Mouse (Mus musculus) kidney, adult 18-20 months (tissue): ENCODE measurements around the gene Yif1a.

Source experiments
- DNase-seq: peaks from one replicate; pipeline ENCODE4 v3.0.0; 2021

The Yif1a gene

DNA sequence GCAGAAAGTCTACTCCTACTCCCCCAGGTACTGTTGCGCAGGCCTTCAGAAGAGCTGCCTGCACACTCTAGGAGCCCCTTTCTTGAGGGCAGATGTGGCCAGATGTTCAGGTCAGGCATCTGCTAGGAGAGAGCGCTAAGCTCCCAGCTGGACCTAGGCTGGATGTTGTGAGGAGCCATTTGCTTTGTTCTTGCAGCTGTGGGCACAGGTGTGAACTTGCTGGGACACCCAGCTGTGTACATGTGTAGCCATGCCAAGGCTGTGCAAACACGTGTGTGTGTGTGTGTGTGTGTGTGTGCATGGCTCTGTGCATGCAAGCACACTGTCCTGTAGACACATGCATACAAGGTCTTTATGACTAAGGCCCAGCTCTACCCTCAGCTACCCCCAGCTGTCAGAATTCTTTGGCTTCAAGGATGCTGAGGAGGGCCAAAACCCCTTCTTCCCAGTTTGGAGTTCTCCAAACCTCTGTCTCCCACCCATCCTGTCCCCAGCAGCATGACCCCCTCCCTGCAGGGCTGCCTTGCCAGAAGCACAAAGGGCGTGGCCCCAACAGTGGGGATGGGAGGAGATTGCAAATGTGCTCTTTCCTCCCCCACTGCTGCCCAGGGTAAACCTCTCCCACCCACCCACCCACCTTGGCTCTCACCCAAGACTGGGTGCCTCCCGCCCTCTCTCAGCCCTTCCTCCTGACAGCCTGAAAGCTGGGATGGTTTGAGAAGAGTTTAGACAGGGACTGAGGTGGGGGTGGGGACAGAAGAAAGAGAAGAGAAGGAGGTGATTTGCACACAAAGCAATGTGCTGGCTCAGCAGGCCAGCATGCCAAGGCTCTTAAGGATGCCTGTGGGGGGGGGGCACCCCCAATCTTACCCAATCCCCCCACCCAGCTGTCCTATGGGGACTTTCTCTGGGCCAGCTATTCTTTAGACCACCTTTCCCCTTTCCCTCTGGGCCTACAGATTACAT, 27.7 kb upstream of the Yif1a start:
- no peak for DNase-seq

DNA sequence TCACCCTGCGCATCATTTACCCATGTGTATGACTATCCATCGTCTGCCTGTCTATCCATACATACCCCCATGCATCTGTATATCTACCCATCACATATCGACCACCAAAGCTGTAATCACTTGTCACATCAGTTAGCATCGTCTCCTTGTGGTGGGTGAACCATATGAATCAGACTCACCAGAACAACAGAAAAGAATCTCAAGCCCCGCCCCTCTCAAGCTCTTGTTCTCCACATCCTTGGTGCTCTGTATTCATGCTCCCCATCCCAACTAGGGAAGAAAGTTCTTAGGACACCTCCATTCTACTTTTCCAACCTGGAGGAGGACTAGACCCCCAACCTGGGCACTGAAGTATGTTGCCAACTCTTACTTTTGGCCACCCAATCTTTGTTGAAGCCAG, 26.3 kb upstream of the Yif1a start:
- no peak for DNase-seq

DNA sequence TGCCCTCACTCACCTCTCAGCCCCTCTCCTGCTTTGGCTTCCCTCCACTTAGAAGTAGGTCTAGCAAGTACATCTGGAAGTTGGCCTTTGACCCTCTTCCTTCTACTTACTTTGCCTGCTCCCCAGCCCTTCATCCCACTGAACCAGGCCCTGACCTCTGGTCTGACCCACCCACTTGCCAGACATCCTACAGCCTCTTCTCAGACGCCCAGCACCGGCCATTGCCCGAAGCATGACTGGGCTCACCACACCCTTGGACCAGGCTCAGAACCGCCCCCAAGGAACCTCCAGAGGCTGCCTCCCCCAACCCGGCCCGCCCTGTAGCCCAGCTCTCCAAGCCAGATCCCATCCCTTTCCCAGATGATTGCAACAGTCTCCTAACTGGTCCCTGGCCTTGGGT, 25.9 kb upstream of the Yif1a start:
- no peak for DNase-seq

DNA sequence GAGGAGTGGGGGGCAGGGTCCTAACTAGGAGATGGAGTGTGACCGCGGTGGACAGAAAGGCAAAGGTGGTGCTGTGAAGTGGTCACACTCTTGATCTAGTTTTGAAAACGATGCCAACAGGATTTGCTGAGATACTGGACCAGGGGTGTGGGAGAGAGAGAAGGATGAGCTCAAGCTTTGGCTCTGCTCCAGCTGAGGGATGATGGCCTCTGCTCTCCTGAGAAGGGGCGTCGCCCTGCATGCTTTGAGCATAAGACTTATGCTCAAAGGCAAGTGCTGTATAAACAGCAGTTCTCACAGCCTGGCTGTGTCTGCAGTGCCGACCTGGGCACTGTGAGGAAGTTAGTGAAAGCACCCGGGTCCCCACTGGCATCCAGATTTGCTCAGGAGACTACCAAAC, 23.2 kb upstream of the Yif1a start:
- no peak for DNase-seq

DNA sequence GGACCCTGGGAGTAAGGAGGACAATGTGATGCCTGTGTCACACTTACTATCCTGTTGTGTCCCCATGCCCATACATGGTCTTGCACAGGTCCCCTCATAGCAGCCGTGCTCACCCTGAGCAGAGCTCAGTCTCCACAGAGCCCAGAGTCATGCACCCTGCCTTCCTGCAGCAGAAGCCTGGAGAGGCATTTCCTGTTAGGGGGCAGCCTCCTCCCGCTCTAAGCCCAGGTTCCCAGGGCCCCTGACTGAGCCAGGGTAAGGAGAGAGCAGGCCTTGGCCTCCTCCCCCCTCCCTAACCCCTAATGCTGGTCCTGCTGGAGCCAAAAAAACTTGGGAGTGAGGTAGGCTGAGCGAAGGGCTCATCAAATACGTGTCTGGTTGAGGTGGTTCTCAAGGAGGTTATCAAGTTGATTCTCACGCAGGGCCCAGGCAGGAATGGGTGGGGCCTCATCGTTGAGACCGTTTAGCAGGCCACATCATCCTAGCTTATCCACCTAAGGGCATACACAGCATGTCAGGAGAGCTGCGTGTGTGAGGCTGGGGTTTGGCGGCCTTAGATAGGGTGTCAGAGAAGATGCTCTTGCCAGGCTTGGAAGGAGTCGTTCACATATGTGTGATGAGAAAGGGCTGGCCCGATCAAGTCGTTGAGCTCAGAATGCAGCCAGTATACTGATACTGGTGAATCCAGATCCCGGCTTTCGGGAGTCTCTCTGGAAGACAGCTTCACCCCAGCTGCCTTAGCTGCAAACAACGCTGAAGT, 21.1 kb upstream of the Yif1a start:
- no peak for DNase-seq

DNA sequence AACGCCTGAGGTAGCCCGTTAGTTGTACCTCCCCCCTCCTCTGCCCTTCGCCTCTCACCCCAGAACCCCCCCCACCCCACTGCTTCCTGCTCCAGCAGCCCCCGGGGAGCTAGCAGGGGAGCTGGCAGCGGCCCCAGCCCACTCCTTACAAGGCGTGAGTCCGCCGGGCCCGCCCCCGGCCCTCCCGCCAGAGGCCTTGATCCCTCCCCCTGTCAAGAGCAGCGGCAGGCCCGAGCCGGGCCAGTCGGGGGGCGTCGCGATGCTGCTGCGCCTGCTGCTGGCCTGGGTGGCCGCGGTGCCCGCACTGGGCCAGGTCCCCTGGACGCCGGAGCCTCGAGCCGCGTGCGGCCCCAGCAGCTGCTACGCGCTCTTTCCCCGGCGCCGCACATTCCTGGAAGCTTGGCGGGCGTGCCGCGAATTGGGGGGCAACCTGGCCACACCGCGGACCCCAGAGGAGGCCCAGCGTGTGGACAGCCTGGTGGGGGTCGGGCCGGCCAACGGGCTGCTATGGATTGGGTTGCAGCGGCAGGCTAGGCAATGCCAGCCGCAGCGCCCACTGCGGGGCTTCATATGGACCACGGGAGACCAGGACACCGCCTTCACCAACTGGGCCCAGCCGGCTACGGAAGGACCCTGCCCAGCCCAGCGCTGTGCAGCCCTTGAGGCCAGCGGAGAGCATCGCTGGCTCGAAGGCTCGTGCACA, 20.3 kb upstream of the Yif1a start, which contains the start of gene Cd248:
Gene Cd248, plus strand, starts transcription at position 212 of the 703 bp plus-strand sequence.
- peak; percentile 47 for DNase-seq

DNA sequence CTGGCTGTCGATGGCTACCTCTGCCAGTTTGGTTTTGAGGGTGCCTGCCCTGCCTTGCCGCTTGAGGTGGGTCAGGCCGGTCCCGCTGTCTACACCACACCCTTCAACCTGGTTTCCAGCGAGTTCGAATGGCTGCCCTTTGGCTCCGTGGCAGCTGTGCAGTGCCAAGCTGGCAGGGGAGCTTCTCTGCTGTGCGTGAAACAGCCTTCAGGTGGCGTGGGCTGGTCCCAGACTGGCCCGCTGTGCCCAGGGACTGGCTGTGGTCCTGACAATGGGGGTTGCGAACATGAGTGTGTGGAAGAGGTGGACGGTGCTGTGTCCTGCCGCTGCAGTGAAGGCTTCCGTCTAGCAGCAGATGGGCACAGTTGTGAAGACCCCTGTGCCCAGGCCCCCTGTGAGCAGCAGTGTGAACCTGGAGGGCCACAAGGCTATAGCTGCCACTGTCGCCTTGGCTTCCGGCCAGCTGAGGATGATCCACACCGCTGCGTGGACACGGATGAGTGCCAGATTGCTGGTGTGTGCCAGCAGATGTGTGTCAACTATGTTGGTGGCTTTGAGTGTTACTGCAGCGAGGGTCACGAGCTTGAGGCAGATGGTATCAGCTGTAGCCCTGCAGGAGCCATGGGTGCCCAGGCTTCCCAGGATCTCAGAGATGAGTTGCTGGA, 19.6 kb upstream of the Yif1a start:
- no peak for DNase-seq

DNA sequence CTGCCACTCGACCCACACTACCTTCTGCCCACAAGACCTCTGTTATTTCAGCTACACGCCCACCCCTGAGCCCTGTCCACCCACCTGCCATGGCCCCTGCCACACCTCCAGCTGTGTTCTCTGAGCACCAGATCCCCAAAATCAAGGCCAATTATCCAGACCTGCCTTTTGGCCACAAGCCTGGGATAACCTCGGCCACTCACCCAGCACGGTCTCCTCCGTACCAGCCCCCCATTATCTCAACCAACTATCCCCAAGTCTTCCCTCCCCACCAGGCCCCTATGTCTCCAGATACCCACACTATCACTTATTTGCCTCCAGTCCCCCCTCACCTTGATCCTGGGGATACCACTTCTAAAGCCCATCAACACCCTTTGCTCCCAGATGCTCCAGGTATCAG, 18.9 kb upstream of the Yif1a start:
- DNase-seq, result no peak

DNA sequence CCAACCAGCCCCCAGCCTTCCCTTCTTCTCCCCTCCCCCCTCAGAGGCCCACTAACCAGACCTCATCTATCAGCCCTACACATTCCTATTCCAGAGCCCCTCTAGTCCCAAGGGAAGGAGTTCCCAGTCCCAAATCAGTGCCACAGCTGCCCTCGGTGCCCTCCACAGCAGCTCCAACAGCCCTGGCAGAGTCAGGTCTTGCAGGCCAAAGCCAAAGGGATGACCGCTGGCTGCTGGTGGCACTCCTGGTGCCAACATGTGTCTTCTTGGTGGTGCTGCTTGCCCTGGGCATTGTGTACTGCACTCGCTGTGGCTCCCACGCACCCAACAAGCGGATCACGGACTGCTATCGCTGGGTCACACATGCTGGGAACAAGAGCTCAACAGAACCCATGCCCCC, 18.4 kb upstream of the Yif1a start:
- DNase-seq, result no peak

DNA sequence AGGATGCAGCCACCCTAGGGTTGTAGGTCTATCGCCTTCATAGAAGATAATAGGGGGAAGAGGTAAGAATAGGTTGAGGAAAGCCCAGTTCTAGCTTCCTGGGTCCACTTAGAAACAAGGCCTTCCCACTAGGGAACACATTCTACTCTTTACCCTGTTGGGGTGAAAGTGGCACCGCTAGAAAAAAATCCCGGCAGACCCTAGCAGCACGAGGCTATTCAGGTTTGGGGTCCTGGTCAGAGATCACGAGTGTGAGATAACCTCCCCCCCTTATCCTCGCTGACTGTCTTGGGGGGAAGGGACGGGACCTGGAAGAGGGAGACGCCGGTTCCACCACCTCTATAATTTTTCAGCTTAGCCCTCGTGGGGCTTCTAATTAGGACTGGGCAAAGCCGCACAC, 17.3 kb upstream of the Yif1a start:
- no peak for DNase-seq

DNA sequence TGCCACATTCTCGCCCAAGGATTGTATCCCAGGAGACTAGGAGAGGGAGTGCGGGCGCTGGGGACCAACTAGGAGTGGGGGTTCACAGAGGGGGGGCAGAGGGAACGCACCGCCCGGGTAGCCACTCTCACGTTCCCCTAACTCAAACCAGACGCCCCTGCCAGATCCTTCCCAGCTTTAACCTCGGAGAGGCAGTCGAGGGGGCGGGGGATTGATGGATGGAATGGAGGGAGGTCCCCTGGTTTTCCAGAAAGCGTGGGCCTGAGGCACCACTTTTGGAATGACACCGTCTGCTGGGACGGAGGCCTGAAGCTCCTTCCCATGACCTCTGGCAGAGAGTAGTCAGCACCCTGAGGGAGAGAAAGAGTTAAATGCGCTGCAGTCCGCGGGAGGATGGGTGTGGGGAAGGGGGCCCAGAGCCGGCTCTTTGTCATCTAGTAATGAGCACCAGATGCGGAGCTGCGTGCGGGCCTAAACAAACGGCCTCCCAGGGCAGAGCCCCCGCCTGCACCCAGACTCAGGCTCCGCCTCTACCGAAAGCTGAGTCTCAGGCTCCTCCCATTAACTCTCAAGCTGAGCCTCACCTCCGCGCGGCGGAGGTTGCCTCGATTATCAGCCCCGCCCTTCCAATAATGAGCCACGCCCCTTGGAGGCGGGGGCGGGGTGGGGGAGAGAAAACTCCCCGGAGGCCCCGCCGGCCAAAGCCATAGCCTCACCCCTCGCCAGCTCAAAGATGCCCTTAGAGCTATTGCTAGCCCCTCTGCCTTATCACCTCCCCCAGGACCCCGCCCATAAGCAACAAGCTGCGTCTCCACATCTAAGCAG, 16.6 kb upstream of the Yif1a start:
- DNase-seq, result peak; percentile 77

DNA sequence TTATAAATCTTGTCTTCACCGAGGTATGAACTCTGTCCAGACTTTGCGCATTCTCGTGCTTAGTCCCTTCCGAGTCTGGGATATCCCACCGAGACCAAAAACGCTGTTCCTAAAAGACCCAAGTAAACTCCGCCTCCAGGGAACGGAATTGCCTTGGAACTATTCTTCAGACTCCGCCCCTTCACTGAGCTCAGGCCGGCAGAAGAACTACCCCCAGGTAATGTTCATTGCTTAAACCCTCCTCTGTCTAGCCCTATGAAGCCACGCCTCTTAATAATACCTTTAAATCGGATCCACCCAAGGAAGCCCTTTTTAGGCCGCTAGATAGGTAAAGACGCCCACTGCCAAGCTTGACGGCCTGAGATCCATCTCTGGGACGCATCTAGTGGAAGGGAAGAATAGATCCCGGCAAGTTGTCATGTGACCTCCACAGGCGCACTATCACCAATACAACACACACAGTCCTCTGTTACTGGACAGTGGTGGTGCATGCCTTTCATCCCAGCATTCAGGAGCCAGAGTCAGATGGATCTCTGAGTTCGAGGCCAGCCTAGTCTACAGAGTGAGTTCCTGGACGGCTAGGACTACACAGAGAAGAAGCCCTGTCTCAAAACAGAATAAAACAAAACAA, 15.8 kb upstream of the Yif1a start:
- DNase-seq, result peak; percentile 22

DNA sequence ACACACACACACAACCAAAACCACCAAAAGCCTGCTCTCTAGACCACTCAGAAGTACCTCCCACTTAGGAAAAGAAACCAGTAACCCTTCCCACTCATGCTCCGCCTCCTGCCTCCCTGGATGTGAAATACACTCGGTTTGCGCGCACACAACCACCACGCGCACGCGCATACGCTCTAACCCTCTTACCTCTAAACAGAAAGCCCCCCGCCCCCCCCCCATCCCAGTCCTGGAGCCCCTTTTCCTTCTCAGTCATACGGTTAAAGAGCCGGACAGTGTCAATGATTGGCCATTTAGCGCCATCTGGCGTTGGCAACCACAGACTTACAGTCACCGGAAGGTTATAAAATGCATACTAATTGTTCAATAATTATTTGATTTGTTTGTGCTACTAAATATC, 15.3 kb upstream of the Yif1a start:
- peak; percentile 72 for DNase-seq

DNA sequence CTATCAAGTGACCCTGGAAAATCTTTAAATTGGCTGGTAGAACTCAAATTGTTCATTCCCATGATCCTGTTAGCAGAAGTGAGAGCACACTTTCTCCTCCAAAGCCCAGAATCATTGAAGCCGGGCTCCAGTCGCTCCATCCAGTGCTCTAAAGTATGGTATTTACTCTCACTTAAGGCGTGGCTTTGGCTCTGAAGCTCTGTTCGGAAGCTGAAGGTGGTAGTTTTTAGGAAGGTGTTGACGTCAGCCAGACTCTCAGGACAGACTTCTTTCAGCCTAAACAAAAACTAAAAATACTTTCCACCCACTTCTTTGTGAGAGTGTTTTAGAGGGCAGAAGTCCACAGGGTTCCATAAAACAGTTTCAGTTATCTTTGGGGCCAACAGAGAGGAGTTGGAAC, 14.8 kb upstream of the Yif1a start:
- no peak for DNase-seq

DNA sequence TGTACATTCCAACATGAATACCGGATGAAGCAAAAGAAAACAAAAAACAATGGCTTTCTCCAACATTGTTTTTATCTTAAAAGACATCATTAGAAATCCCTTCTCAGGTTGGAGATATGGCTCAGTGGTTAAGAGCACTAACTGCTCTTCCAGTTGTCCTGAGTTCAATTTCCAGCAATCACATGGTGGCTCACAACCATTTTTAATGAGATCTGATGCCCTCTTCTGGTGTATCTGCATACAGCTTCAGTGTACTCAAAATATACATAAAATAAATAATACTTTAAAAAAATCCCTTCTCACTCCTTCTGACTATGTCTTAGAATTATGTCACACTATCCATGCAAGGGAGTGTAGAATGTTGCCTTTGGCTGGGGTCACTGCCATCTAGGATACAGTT, 9.1 kb upstream of the Yif1a start:
- no peak for DNase-seq

DNA sequence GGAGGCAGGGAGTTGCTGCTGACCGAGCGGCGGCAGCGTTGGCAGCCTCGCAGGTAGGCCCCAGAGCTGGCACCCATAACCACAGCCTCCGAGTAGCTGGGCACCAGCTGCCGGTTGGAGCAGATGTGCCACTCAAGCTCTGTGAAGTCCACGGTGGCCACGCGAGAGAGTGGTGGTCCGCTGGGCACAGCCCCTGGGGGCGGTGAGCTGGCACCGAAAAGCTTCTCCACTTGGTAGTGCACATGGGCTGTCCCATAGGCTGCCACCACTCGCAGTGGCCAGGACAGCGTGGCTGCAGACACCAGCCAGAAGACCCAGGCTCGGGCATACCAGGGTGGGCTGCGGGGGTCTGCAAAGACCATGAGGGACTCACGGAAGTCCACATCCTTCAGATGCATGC, 6.3 kb upstream of the Yif1a start:
- DNase-seq, result no peak

DNA sequence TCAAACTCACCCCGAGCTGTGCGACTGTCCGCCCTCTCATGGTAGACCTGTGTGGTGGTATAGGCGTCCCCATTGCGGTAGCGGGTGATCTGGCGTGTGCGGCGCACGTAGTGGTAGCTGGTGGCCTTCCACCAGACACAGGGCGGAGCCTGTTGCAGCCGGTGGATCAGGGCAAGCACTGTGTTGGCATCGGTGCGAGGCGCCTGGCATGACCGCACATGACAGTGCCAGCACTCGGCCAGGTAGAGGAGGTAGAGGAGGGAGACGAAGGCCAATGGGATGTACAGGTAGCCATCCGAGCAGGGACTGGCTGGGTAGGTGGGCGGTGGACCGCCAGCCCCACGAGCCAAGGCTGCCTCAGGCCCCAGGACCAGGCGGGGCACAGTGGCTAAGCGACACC, 5.7 kb upstream of the Yif1a start:
- DNase-seq, result no peak

DNA sequence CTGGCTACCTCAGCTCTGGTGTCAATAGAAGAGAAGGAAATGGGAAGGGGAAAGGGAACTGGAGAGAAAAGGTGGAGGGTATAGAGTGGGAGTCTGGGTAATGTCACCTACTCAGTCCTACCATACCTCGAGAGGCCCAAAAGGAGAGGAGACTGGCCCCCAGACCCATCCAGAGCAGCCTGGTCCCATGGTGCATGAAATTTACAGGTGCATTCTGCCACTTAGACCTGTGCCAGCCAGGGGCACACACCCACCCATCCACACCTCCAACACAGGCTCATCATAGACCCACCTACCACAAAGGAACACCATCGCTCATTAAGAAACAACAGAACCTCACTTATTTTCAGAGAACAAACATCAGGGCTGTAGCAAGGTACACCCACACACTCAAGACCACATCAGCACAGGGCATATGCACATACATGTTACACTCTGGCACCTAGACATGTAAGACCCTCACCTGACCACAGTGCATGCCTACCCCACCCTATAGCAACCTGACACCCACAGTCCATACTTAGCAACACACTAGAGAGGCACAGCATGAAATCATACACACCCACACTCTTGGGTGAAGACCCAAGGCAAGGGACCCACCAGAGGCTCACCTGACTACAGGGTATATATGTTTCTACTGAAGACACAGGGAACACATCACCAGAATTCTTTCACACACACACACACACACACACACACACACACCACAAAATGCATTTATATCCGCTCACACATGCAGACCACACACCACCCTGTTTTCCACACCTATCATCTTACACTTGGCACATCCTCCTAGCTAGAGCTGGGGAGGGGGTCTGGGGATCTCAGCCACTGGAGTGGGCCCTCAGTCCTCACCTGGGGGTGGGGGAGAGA, 4.1 kb upstream of the Yif1a start:
- no peak for DNase-seq

DNA sequence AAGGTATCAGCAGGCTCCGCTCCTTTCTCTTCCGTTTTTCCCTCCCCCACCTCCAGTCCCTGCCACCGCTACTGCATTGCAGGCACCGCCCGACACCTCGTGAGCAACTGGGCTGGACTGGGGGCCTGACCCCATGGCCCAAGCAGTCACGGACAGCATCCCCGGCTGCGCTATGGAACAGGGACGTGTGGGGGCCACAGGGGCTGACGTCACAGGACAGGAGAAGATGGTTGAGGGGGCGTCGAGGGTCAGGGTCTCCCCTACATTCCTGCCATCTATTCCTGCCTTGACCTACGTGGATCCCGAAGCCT, 3.5 kb upstream of the Yif1a start:
- no peak for DNase-seq

DNA sequence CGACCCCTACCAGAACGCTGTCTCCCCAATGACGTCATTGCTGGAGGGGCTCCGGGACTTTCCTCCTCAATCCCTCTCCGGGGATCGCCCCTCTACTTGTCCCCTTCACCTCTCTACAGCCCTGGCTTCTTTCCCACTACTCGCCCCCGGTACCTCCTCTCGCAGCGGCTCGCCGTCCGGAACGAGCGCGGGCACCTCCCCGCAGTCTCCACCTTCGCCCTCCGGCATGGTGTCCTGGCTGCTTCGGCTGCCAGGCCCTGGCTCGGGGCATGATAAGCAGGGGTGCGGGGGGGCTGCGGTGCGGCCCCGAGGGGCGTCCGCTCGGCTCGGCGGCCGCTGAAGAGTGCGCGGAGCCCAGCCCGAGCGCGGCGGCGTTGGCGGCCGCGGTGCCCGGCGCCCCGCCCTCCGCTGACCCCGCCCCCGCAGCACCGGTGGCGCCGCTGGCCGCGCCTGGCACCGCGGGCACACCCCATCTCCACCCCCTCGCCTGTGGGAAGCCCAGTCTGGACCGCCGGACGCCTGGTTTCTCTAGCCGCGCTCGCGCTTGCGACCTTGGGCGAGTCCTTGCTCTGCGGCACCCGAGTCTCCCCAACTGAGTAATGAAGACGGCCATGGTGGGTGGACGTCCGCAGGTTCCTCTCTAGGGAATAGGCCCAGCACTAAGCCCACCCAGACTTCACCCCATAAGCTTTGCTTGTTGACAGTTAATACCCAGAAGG, 3.0 kb upstream of the Yif1a start, which contains the start of gene Tmem151a:
Gene Tmem151a, minus strand, starts transcription at position 387 of the 719 bp plus-strand sequence.
- peak; percentile 67 for DNase-seq
